Mouse (Mus musculus) heart, adult 18-20 months (tissue): ENCODE data around the gene Edc4. TPM values are rescaled to one million over a fixed set of nuclear protein-coding genes. Genes with fewer than 3 reads are reported as not detected.

Experiments used
- DNase-seq, 2 experiments: peaks; one replicate each; pipeline ENCODE4 v3.0.0; 2021 to 2022; ENCODE audit warnings: mixed read lengths in 1 of 2
- total RNA-seq, 2 experiments: library from RNA; stranded (reverse); gene quantifications; 2 replicates each; pipeline ENCODE4 v1.2.3; 2021

The Edc4 gene
- total RNA-seq, 2 experiments from 2014 or later = 23.0 to 25.7 TPM

- peak in 1 of 2 experiments; percentile 41 for DNase-seq
Measured at GRCm38 (mm10) chr8:105938306-105938669, 57.6 kb downstream of the Edc4 start, which contains the start of gene Psmb10. TSS of gene Psmb10 (minus strand) at chr8:105938444.

- DNase-seq = no peak
Measured at GRCm38 (mm10) chr8:105942026-105942425, 61.3 kb downstream of the Edc4 start.

GRCm38 (mm10) chr8:105942542-105942941, 61.9 kb downstream of the Edc4 start:
- no peak for DNase-seq

GRCm38 (mm10) chr8:105943321-105943739, 62.6 kb downstream of the Edc4 start, which contains the start of gene Lcat:
TSS of gene Lcat (minus strand) at chr8:105943382.
- DNase-seq = peak in 1 of 2 experiments; percentile 41

Other genes starting within 250 kb of the Edc4 start
- 10 to 100 TPM; 39.9 to 40.9 TPM for gene Ctcf, start 244.3 kb upstream of the Edc4 start, total RNA-seq
- gene Agrp, start 243.5 kb upstream of the Edc4 start, total RNA-seq = not detected
- gene Carmil2, start 194.6 kb upstream of the Edc4 start, total RNA-seq = 1 to 10 TPM in 1 of 2 experiments, under 1 TPM in 1; 0.12 to 1.1 TPM
- 10 to 100 TPM; 11.0 to 12.6 TPM for gene Acd, start 179.8 kb upstream of the Edc4 start, total RNA-seq
- gene Pard6a, start 179.7 kb upstream of the Edc4 start, total RNA-seq = 1 to 10 TPM; 7.3 to 7.8 TPM
- gene 4933405L10Rik, start 173.2 kb upstream of the Edc4 start, total RNA-seq = not detected
- gene Enkd1, start 172.7 kb upstream of the Edc4 start, total RNA-seq = 1 to 10 TPM; 1.3 TPM
- 1 to 10 TPM; 3.8 to 4.5 TPM for gene Gfod2, start 122.2 kb upstream of the Edc4 start, total RNA-seq
- 10 to 100 TPM; 18.1 to 18.6 TPM for gene Ranbp10, start 53.5 kb upstream of the Edc4 start, total RNA-seq
- gene Tsnaxip1, start 53.1 kb upstream of the Edc4 start, total RNA-seq = not detected
- gene Cenpt, start 27.6 kb upstream of the Edc4 start, total RNA-seq = 1 to 10 TPM; 2.2 to 2.5 TPM
- gene Thap11, start 25.7 kb upstream of the Edc4 start, total RNA-seq = 10 to 100 TPM; 27.5 to 27.8 TPM
- gene Nutf2, start 20.3 kb upstream of the Edc4 start, total RNA-seq = 10 to 100 TPM; 27.0 to 43.8 TPM
- gene Nrn1l, start 12.7 kb downstream of the Edc4 start, total RNA-seq = 1 to 10 TPM in 1 of 2 experiments, under 1 TPM in 1; 0.77 to 1.0 TPM
- 10 to 100 TPM; 15.6 to 18.1 TPM for gene Pskh1, start 19.6 kb downstream of the Edc4 start, total RNA-seq
- not detected for gene Ctrl, start 53.0 kb downstream of the Edc4 start, total RNA-seq
- gene Psmb10, start 57.6 kb downstream of the Edc4 start, total RNA-seq = 10 to 100 TPM; 72.5 to 92.1 TPM
- under 1 TPM; 0.49 to 0.57 TPM for gene Lcat, start 62.5 kb downstream of the Edc4 start, total RNA-seq
- 10 to 100 TPM; 27.2 to 38.1 TPM for gene Slc12a4, start 85.2 kb downstream of the Edc4 start, total RNA-seq
- not detected for gene Dpep3, start 98.5 kb downstream of the Edc4 start, total RNA-seq
- gene Dus2, start 110.5 kb downstream of the Edc4 start, total RNA-seq = 10 to 100 TPM in 1 of 2 experiments, 1 to 10 TPM in 1; 8.3 to 10.1 TPM
- gene Dpep2nb, start 125.1 kb downstream of the Edc4 start, total RNA-seq = not detected
- gene Ddx28, start 131.0 kb downstream of the Edc4 start, total RNA-seq = 10 to 100 TPM; 11.2 to 12.1 TPM
- 10 to 100 TPM; 17.4 to 20.5 TPM for gene Nfatc3, start 178.0 kb downstream of the Edc4 start, total RNA-seq